Mouse (Mus musculus) MEL (cell line): ENCODE measurements around the gene Qsox2. TPM values are rescaled to one million over a fixed set of nuclear protein-coding genes. Genes with fewer than 3 reads are reported as not detected.

ENCODE experiments used
- DNase-seq: peaks from one replicate; pipeline ENCODE4 v3.0.0; 2011; ENCODE audit warnings: low read depth, low spot score
- H3K27ac ChIP-seq: 2 replicates; pipeline ENCODE4 v1.5.1; 2012; ENCODE audit warnings: low read depth, mild to moderate bottlenecking, control low read depth, low read length, moderate library complexity; ENCODE audit not compliant: control insufficient read depth
- H3K27me3 ChIP-seq, 2 experiments: fragments of 150-350 bp in 1 of 2; sonication (generic) in 1 of 2; 2 replicates each; pipeline ENCODE4 v1.6.1; 2012; ENCODE audit warnings: low read length in 2 of 2, mild to moderate bottlenecking in 2 of 2, improper control_type of control experiment in 1 of 2, moderate library complexity in 1 of 2; ENCODE audit not compliant: insufficient read depth in 2 of 2, control insufficient read depth in 1 of 2
- H3K36me3 ChIP-seq, 2 experiments: 2 replicates each; pipeline ENCODE4 v1.6.1; 2012 to 2014; ENCODE audit warnings: low read length in 2 of 2, improper control_type of control experiment in 1 of 2, inconsistent platforms in 1 of 2, mild to moderate bottlenecking in 1 of 2; ENCODE audit not compliant: insufficient read depth in 2 of 2, control insufficient read depth in 1 of 2
- H3K4me1 ChIP-seq, 2 experiments: fragments of 150-350 bp in 1 of 2; sonication (generic) in 1 of 2; 2 replicates each; pipeline ENCODE4 v1.6.1; 2012; ENCODE audit warnings: low read length in 2 of 2, improper control_type of control experiment in 1 of 2, mild to moderate bottlenecking in 1 of 2; ENCODE audit not compliant: insufficient read depth in 2 of 2, control insufficient read depth in 1 of 2
- H3K4me3 ChIP-seq, 2 experiments: fragments of 150-350 bp in 1 of 2; sonication (generic) in 1 of 2; 2 replicates each; pipeline ENCODE4 v1.5.1; 2012; ENCODE audit warnings: low read depth in 2 of 2, low read length in 2 of 2, mild to moderate bottlenecking in 2 of 2, moderate library complexity in 2 of 2, control low read depth in 1 of 2, improper control_type of control experiment in 1 of 2; ENCODE audit not compliant: control insufficient read depth in 1 of 2, insufficient read depth in 1 of 2
- H3K79me2 ChIP-seq: 2 replicates; pipeline ENCODE4 v1.6.1; 2012; ENCODE audit warnings: mild to moderate bottlenecking, low read length, moderate library complexity; ENCODE audit not compliant: control insufficient read depth, poor library complexity, insufficient read depth
- H3K9ac ChIP-seq: 2 replicates; pipeline ENCODE4 v1.6.1; 2012; ENCODE audit warnings: low read depth, mild to moderate bottlenecking, control low read depth, low read length, moderate library complexity; ENCODE audit not compliant: control insufficient read depth, poor library complexity, severe bottlenecking
- H3K9me3 ChIP-seq: fragments of 150-350 bp; sonication (generic); replicated peaks from 2 replicates; pipeline ENCODE4 v1.6.1; 2012; ENCODE audit warnings: mild to moderate bottlenecking, low read length, improper control_type of control experiment, moderate library complexity; ENCODE audit not compliant: insufficient read depth
- BHLHE40 ChIP-seq: IDR thresholded peaks from 2 replicates; pipeline ENCODE4 v1.6.1; 2012; ENCODE audit warnings: low read depth, mild to moderate bottlenecking, inconsistent platforms, low read length, improper control_type of control experiment, borderline replicate concordance
- CTCF ChIP-seq, 3 experiments: IDR thresholded peaks in 2 of 3; conservative IDR thresholded peaks in 1 of 3; 2 replicates each; pipeline ENCODE4 v1.5.1; 2011 to 2012; ENCODE audit warnings: low read length in 3 of 3, low read depth in 2 of 3, mild to moderate bottlenecking in 2 of 3, improper control_type of control experiment in 1 of 3, inconsistent platforms in 1 of 3, mixed read lengths in 1 of 3, moderate library complexity in 1 of 3; ENCODE audit not compliant: control insufficient read depth in 1 of 3, insufficient read depth in 1 of 3, poor library complexity in 1 of 3, severe bottlenecking in 1 of 3
- E2F4 ChIP-seq: IDR thresholded peaks from 2 replicates; pipeline ENCODE4 v1.6.1; 2011; ENCODE audit warnings: low read depth, low read length, improper control_type of control experiment, borderline replicate concordance
- EP300 ChIP-seq, 2 experiments: IDR thresholded peaks; 2 replicates each; pipeline ENCODE4 v1.6.1; 2011; ENCODE audit warnings: improper control_type of control experiment in 2 of 2, low read length in 2 of 2, low read depth in 1 of 2, mild to moderate bottlenecking in 1 of 2
- ETS1 ChIP-seq: IDR thresholded peaks from 2 replicates; pipeline ENCODE4 v1.6.1; 2012; ENCODE audit warnings: low read depth, mild to moderate bottlenecking, inconsistent platforms, low read length, improper control_type of control experiment, moderate library complexity
- GATA1 ChIP-seq: IDR thresholded peaks from 2 replicates; pipeline ENCODE4 v1.6.1; 2011; ENCODE audit warnings: low read depth, low read length, improper control_type of control experiment
- JUND ChIP-seq: IDR thresholded peaks from 2 replicates; pipeline ENCODE4 v1.6.1; 2011; ENCODE audit warnings: low read depth, mild to moderate bottlenecking, improper control_type of control experiment, low read length
- KAT2A ChIP-seq: conservative IDR thresholded peaks from 2 replicates; pipeline ENCODE4 v1.6.1; 2012; ENCODE audit warnings: low read depth, low read length, improper control_type of control experiment, inconsistent platforms
- MAFK ChIP-seq: IDR thresholded peaks from 2 replicates; pipeline ENCODE4 v1.6.1; 2011; ENCODE audit warnings: low read depth, mild to moderate bottlenecking, low read length, improper control_type of control experiment, borderline replicate concordance
- MXI1 ChIP-seq: IDR thresholded peaks from 2 replicates; pipeline ENCODE4 v1.6.1; 2011; ENCODE audit warnings: mild to moderate bottlenecking, low read depth, low read length, improper control_type of control experiment
- MYB ChIP-seq: IDR thresholded peaks from 2 replicates; pipeline ENCODE4 v1.6.1; 2011; ENCODE audit warnings: mild to moderate bottlenecking, low read depth, low read length, improper control_type of control experiment
- MYC ChIP-seq: IDR thresholded peaks from 2 replicates; pipeline ENCODE4 v1.6.1; 2011; ENCODE audit warnings: low read depth, mild to moderate bottlenecking, low read length, improper control_type of control experiment, moderate library complexity
- NRF1 ChIP-seq: IDR thresholded peaks from 2 replicates; pipeline ENCODE4 v1.6.1; 2014; ENCODE audit warnings: low read depth, mild to moderate bottlenecking, inconsistent platforms, low read length, improper control_type of control experiment, moderate library complexity; ENCODE audit not compliant: poor library complexity, insufficient read depth, severe bottlenecking
- POLR2AphosphoS2 ChIP-seq: IDR thresholded peaks from 2 replicates; pipeline ENCODE4 v1.6.1; 2011; ENCODE audit warnings: low read length, improper control_type of control experiment
- RCOR1 ChIP-seq: IDR thresholded peaks from 2 replicates; pipeline ENCODE4 v1.6.1; 2012; ENCODE audit warnings: low read depth, mild to moderate bottlenecking, inconsistent platforms, low read length, improper control_type of control experiment
- SIN3A ChIP-seq: IDR thresholded peaks from 2 replicates; pipeline ENCODE4 v1.6.1; 2012; ENCODE audit warnings: low read length, improper control_type of control experiment, inconsistent platforms
- TAL1 ChIP-seq: IDR thresholded peaks from 2 replicates; pipeline ENCODE4 v1.6.1; 2012; ENCODE audit warnings: mild to moderate bottlenecking, inconsistent platforms, low read length, moderate library complexity, mixed read lengths
- TCF12 ChIP-seq: IDR thresholded peaks from 2 replicates; pipeline ENCODE4 v1.6.1; 2014; ENCODE audit warnings: low read depth, mild to moderate bottlenecking, inconsistent platforms, low read length, improper control_type of control experiment, moderate library complexity
- UBTF ChIP-seq: IDR thresholded peaks from 2 replicates; pipeline ENCODE4 v1.6.1; 2012; ENCODE audit warnings: low read depth, mild to moderate bottlenecking, inconsistent platforms, low read length, improper control_type of control experiment, moderate library complexity, borderline replicate concordance; ENCODE audit not compliant: insufficient read depth
- USF1 ChIP-seq: IDR thresholded peaks from 2 replicates; pipeline ENCODE4 v1.6.1; 2014; ENCODE audit warnings: low read depth, mild to moderate bottlenecking, inconsistent platforms, low read length, improper control_type of control experiment, moderate library complexity
- ZC3H11A ChIP-seq: IDR thresholded peaks from 2 replicates; pipeline ENCODE4 v1.6.1; 2012; ENCODE audit warnings: low read depth, mild to moderate bottlenecking, inconsistent platforms, low read length, improper control_type of control experiment
- ZNF384 ChIP-seq: IDR thresholded peaks from 2 replicates; pipeline ENCODE4 v1.6.1; 2012; ENCODE audit warnings: low read depth, mild to moderate bottlenecking, inconsistent platforms, low read length, improper control_type of control experiment
- polyA plus RNA-seq, 2 experiments: library from polyadenylated mRNA; stranded (reverse) in 1 of 2; unstranded in 1 of 2; fragments of >175 nt in 1 of 2; fragments of >200 nt in 1 of 2; gene quantifications; 2 replicates each; pipeline versions ENCODE4 v1.2.1 to v1.2.4; 2012; ENCODE audit warnings: low replicate concordance in 2 of 2, low read depth in 1 of 2; ENCODE audit not compliant: insufficient read length in 2 of 2, insufficient read depth in 1 of 2, missing spikeins in 1 of 2
- total RNA-seq: library from RNA; depleted of rRNA; stranded (reverse); fragments of 300-350 nt; gene quantifications from 2 replicates; pipeline ENCODE4 v1.2.3, GENCODE M21; 2012

The Qsox2 gene
- total and polyA plus RNA-seq, 3 experiments, result 12.1 to 17.0 TPM; not detected in 1

GRCm38 (mm10) chr2:26236681-26237289 is 540 bp downstream of the Qsox2 start:
- Histone ChIP-seq H3K4me1 (peaks cover 5 to 23% of the 10 kb centered on the region in 2 experiments; a peak in 3 of 4 replicates), H3K79me2 (peaks cover 9% of the 10 kb centered on the region), H3K4me3 (peak overlapping the region; percentile 74 to 89), H3K27me3 (peaks cover 5% of the 10 kb centered on the region in 2 experiments; a peak in 3 of 4 replicates), H3K9me3 (no peaks in the 10 kb centered on the region), H3K9ac (peak overlapping the region; percentile 94), H3K36me3 (peaks cover 0 to 24% of the 10 kb centered on the region in 2 experiments; a peak in 2 of 4 replicates), H3K27ac (peak overlapping the region; percentile 11; the same call in 1 of the 2 replicates)
- TF ChIP-seq TAL1 (no peak), MAFK (no peak), BHLHE40 (no peak), MYC (peak; percentile 39; the same call in 1 of the 2 replicates), MXI1 (peak; percentile 89), POLR2AphosphoS2 (0 out of 2 replicates have a peak, but pooled peaks have one; percentile 11), UBTF (no peak), GATA1 (no peak)
- peak; percentile 59 for DNase-seq

GRCm38 (mm10) chr2:26234771-26235170 is 2.6 kb downstream of the Qsox2 start:
- peak; percentile 14 for DNase-seq

GRCm38 (mm10) chr2:26234253-26234652 is 3.1 kb downstream of the Qsox2 start:
- Histone ChIP-seq H3K9ac (no peak overlapping the region), H3K27ac (no peak overlapping the region), H3K4me3 (no peak overlapping the region), H3K27me3 (no peaks in the 10 kb centered on the region), H3K79me2 (peaks cover 9% of the 10 kb centered on the region), H3K9me3 (no peaks in the 10 kb centered on the region), H3K4me1 (peaks cover 5 to 23% of the 10 kb centered on the region in 2 experiments; a peak in 3 of 4 replicates), H3K36me3 (peaks cover 0 to 24% of the 10 kb centered on the region in 2 experiments; a peak in 2 of 4 replicates)
- peak; percentile 50 for DNase-seq
- TF ChIP-seq CTCF (IDR thresholded peaks at IDR 0.05 in 2 of 3, conservative IDR thresholded peaks at IDR 0.05 in 1 of 3; ENCODE audit: control insufficient read depth in 1 of 3, insufficient read depth in 1 of 3, low read depth in 2 of 3, low read length in 3 of 3, poor library complexity in 1 of 3, severe bottlenecking in 1 of 3) (no peak), JUND (no peak), ETS1 (peak; percentile 74), TAL1 (peak; percentile 56), GATA1 (peak; percentile 74), TCF12 (peak; percentile 92), SIN3A (peak; percentile 58; the same call in 1 of the 2 replicates), KAT2A (no peak), MYB (peak; percentile 80), E2F4 (no peak), MAFK (0 out of 2 replicates have a peak, but pooled peaks have one; percentile 29), RCOR1 (peak; percentile 97), BHLHE40 (0 out of 2 replicates have a peak, but pooled peaks have one; percentile 37), EP300 (IDR thresholded peaks at IDR 0.05; ENCODE audit: low read depth in 1 of 2, low read length in 2 of 2) (peak; percentile 74 to 93), MXI1 (peak; percentile 72; the same call in 1 of the 2 replicates), ZNF384 (peak; percentile 61)

More at GRCm38 (mm10) chr2:26234771-26235170, 2.6 kb downstream of the Qsox2 start:
- Histone ChIP-seq H3K4me3 (no peak overlapping the region), H3K27me3 (no peaks in the 10 kb centered on the region), H3K4me1 (peaks cover 5 to 23% of the 10 kb centered on the region in 2 experiments; a peak in 3 of 4 replicates), H3K9ac (no peak overlapping the region), H3K36me3 (peaks cover 0 to 24% of the 10 kb centered on the region in 2 experiments; a peak in 2 of 4 replicates), H3K27ac (peak overlapping the region; percentile 37; the same call in 1 of the 2 replicates), H3K79me2 (peaks cover 9% of the 10 kb centered on the region), H3K9me3 (no peaks in the 10 kb centered on the region)
- TF ChIP-seq NRF1 (no peak), MAFK (no peak), USF1 (no peak), ZC3H11A (no peak)
